ENCODE assay signal across 8 mouse cellular contexts in the genomic region with DNA sequence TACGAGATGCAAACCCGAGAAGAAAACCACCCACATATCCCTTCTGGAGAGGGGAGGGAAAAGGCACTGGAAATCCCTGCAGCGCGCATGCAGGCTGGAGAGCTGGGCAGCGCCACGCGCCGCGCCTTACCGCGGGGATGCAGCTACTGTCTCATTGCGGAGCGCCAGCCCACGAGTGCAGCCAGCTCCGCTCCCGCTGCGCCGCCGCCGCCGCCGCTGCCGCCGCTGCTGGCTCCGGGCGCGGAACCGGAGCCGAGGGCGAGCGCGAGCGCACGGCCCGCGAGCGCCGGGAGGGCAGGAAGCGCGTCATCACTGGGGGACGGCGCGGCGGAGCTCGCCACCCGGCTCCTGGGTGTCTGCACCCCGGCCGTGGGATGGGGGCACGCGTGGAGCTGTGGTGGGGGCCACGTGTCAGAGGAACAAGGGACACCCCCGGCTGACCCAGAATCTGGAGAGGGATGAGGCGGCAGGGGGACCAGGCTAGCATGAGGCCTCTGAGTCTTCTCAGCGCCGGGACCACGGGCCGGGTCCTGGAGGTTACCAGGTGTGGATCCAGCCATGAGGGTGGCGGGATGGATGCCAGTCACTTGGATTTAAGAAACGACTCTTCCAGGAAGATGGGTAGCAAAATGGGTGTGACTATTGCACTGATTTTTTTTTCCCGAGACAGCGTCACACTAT.
A peak's percentile ranks its signal among the peaks of the same experiment; 100 is the strongest.
DNase-seq lines count a peak whose midpoint lies in the region; ATAC-seq and TF ChIP-seq lines count a peak whose summit lies in the region.

No protein-coding gene starts in this region.

- WGBS in forebrain, postnatal 0 days, result under 1% methylated on average over 59 of the region's 61 CpGs
- under 1% methylated on average over 61 of the region's 61 CpGs for WGBS in lung, embryonic 14.5 days

- TF ChIP-seq CTCF in forebrain, postnatal 0 days (IDR thresholded peaks at IDR 0.05; ENCODE audit: low read depth), result peak; percentile 4; the same call in 1 of the 2 replicates
- no peak for TF ChIP-seq CTCF in lung, embryonic 14.5 days (IDR thresholded peaks at IDR 0.05; ENCODE audit: low read depth)

- no peaks in the 10 kb centered on the region for H3K36me3 ChIP-seq in forebrain, postnatal 0 days (ENCODE audit: insufficient read depth)
- no peaks in the 10 kb centered on the region for H3K36me3 ChIP-seq in lung, embryonic 14.5 days (ENCODE audit: insufficient read depth)

- H3K9ac ChIP-seq in forebrain, postnatal 0 days, result peak overlapping the region; percentile 88
- peak overlapping the region; percentile 87 for H3K9ac ChIP-seq in lung, embryonic 14.5 days

- DNase-seq in Muller cell, postnatal 12 days (ENCODE audit: inconsistent ontology term), result peak; percentile 84
- peak; percentile 67 for DNase-seq in cerebellum, adult 11-12 months
- DNase-seq in forebrain, postnatal 0 days, result peak; percentile 90
- peak; percentile 42 for DNase-seq in heart, postnatal 25 days (ENCODE audit: low spot score)
- peak; percentile 55 to 62 for DNase-seq in layer of hippocampus, adult 8-10 months (ENCODE audit: low spot score in 2 of 2)
- DNase-seq in lung, embryonic 14.5 days, result peak; percentile 86
- peak; percentile 75 for DNase-seq in retina, embryonic 14.5 days (ENCODE audit: low spot score)
- peak; percentile 61 to 68 for DNase-seq in urinary bladder, postnatal 4 days (ENCODE audit: low spot score in 2 of 2)

- peaks cover 15% of the 10 kb centered on the region for H3K4me1 ChIP-seq in forebrain, postnatal 0 days (ENCODE audit: insufficient read depth)
- 0 out of 2 replicates have a peak, but pooled peaks cover 2% of the 10 kb centered on the region for H3K4me1 ChIP-seq in lung, embryonic 14.5 days (ENCODE audit: insufficient read depth)

- no peaks in the 10 kb centered on the region for H3K27me3 ChIP-seq in forebrain, postnatal 0 days (ENCODE audit: insufficient read depth, low read length)
- H3K27me3 ChIP-seq in lung, embryonic 14.5 days (ENCODE audit: insufficient read depth, low read length), result peaks cover 16% of the 10 kb centered on the region; the same call in 1 of the 2 replicates

- H3K4me3 ChIP-seq in forebrain, postnatal 0 days (ENCODE audit: low read depth, low read length), result peak overlapping the region; percentile 80
- H3K4me3 ChIP-seq in lung, embryonic 14.5 days (ENCODE audit: low read depth, low read length), result peak overlapping the region; percentile 80

- no peaks in the 10 kb centered on the region for H3K9me3 ChIP-seq in forebrain, postnatal 0 days (ENCODE audit: low read length)
- H3K9me3 ChIP-seq in lung, embryonic 14.5 days (ENCODE audit: low read depth, low read length), result no peaks in the 10 kb centered on the region

- peak; percentile 92 for ATAC-seq in forebrain, postnatal 0 days
- peak; percentile 83 for ATAC-seq in lung, embryonic 14.5 days (ENCODE audit: insufficient read depth)

- H3K4me2 ChIP-seq in forebrain, postnatal 0 days (ENCODE audit: low read depth), result peak overlapping the region; percentile 96
- peak overlapping the region; percentile 99 for H3K4me2 ChIP-seq in lung, embryonic 14.5 days

- intact Hi-C loops in heart, postnatal 25 days (cut with DNase I), result loop anchor here (2.0 to 5.0 kb wide), 2 partner anchors 87 to 319 kb away; no protein-coding TSS in a partner anchor

- H3K27ac ChIP-seq in forebrain, postnatal 0 days (ENCODE audit: low read depth, low read length), result peak overlapping the region; percentile 87
- H3K27ac ChIP-seq in lung, embryonic 14.5 days (ENCODE audit: low read depth), result peak overlapping the region; percentile 72

Comparison
In these comparisons a context has a peak if more than half of its experiments do, and no peak if none do; other contexts are left out.
1. Peak in every context shown above with its lines: DNase-seq, ATAC-seq, H3K4me3 ChIP-seq and H3K27ac ChIP-seq.